Mouse (Mus musculus) cerebellum, adult (tissue): Measurements from ENCODE around the gene Itga3.
A peak's percentile ranks its signal among the peaks of the same experiment; 100 is the strongest.

Experiments used
- ATAC-seq: cut with Nextera tagmentation; 2 replicates; pipeline ENCODE4 v1.9.2; 2017; ENCODE audit warnings: mild to moderate bottlenecking, moderate library complexity, mixed read lengths; ENCODE audit not compliant: insufficient number of reproducible peaks, low FRiP score, low TSS enrichment

The Itga3 gene

GRCm38 (mm10) chr11:95009629-95010014 lies 67.0 kb downstream of the Itga3 start, which contains the start of gene Samd14:
Gene Samd14, plus strand, starts transcription at chr11:95009879.
- 0 out of 2 replicates have a peak, but pooled peaks have one; percentile 26 for ATAC-seq

GRCm38 (mm10) chr11:95008661-95009628 lies 67.7 kb downstream of the Itga3 start:
- ATAC-seq, result no peak

GRCm38 (mm10) chr11:95007418-95007817 lies 69.2 kb downstream of the Itga3 start:
- ATAC-seq, result no peak

- ATAC-seq, result no peak
Observed at GRCm38 (mm10) chr11:95006525-95007219, 69.9 kb downstream of the Itga3 start.

GRCm38 (mm10) chr11:95006038-95006437 lies 70.6 kb downstream of the Itga3 start:
- no peak for ATAC-seq

- no peak for ATAC-seq
Observed at GRCm38 (mm10) chr11:95004937-95005198, 71.7 kb downstream of the Itga3 start.

- ATAC-seq, result no peak
Observed at GRCm38 (mm10) chr11:95004136-95004936, 72.3 kb downstream of the Itga3 start.

- no peak for ATAC-seq
Observed at GRCm38 (mm10) chr11:95002705-95003104, 73.9 kb downstream of the Itga3 start.

GRCm38 (mm10) chr11:95001584-95002347 lies 74.8 kb downstream of the Itga3 start:
- ATAC-seq, result no peak

GRCm38 (mm10) chr11:95001058-95001457 lies 75.5 kb downstream of the Itga3 start:
- ATAC-seq, result peak; percentile 63

- ATAC-seq, result no peak
Observed at GRCm38 (mm10) chr11:95000548-95000947, 76.1 kb downstream of the Itga3 start.

- ATAC-seq, result no peak
Observed at GRCm38 (mm10) chr11:95000128-95000527, 76.5 kb downstream of the Itga3 start.

- no peak for ATAC-seq
Observed at GRCm38 (mm10) chr11:94998041-94998531, 78.5 kb downstream of the Itga3 start.

GRCm38 (mm10) chr11:94997596-94997995 lies 79.0 kb downstream of the Itga3 start:
- no peak for ATAC-seq

GRCm38 (mm10) chr11:94996984-94997383 lies 79.6 kb downstream of the Itga3 start:
- ATAC-seq, result no peak

- no peak for ATAC-seq
Observed at GRCm38 (mm10) chr11:94996101-94996500, 80.5 kb downstream of the Itga3 start.

GRCm38 (mm10) chr11:94994947-94995772 lies 81.4 kb downstream of the Itga3 start:
- no peak for ATAC-seq
